Mouse (Mus musculus): ENCODE data around the gene Clta. TPM values are rescaled to one million over a fixed set of nuclear protein-coding genes. Genes with fewer than 3 reads are reported as not detected.
"Not testable (repeated sequence)": the region's sequence is repeated elsewhere in the genome, so short reads cannot be mapped to it uniquely, and the experiment has no call there.

Clta gene
- polyA plus RNA-seq, 1 experiment from 2014 or later = 237 TPM

GRCm38 (mm10) chr4:44040802-44041201, 36.5 kb downstream of the Clta start:
- no peaks in the 10 kb centered on the region for H3K27me3 ChIP-seq (ENCODE audit: insufficient read depth, low read length)
- H3K4me3 ChIP-seq (ENCODE audit: low read depth, low read length) = no peak overlapping the region
- no peak overlapping the region for H3K4me2 ChIP-seq
- H3K27ac ChIP-seq (ENCODE audit: low read depth) = no peak overlapping the region
- peaks cover 61% of the 10 kb centered on the region for H3K36me3 ChIP-seq (ENCODE audit: insufficient read depth)
- no peaks in the 10 kb centered on the region for H3K9me3 ChIP-seq (ENCODE audit: low read depth, low read length)
- DNase-seq (no peak), ATAC-seq (ENCODE audit: insufficient read depth) (no peak)
- 92% methylated on average over 4 of the region's 4 CpGs for WGBS
- no peak for TF ChIP-seq CTCF (IDR thresholded peaks at IDR 0.05; ENCODE audit: low read depth)
- no peaks in the 10 kb centered on the region for H3K4me1 ChIP-seq (ENCODE audit: insufficient read depth)
- no peak overlapping the region for H3K9ac ChIP-seq

- ATAC-seq (ENCODE audit: insufficient read depth) (no peak), DNase-seq (no peak)
- peaks cover 50% of the 10 kb centered on the region for H3K36me3 ChIP-seq (ENCODE audit: insufficient read depth)
- no peak for TF ChIP-seq CTCF (IDR thresholded peaks at IDR 0.05; ENCODE audit: low read depth)
- H3K4me2 ChIP-seq = no peak overlapping the region
- no peaks in the 10 kb centered on the region for H3K4me1 ChIP-seq (ENCODE audit: insufficient read depth)
- H3K9me3 ChIP-seq (ENCODE audit: low read depth, low read length) = no peaks in the 10 kb centered on the region
- no peak overlapping the region for H3K9ac ChIP-seq
- WGBS = 75% methylated on average over 5 of the region's 5 CpGs
- no peak overlapping the region for H3K4me3 ChIP-seq (ENCODE audit: low read depth, low read length)
- no peak overlapping the region for H3K27ac ChIP-seq (ENCODE audit: low read depth)
- no peaks in the 10 kb centered on the region for H3K27me3 ChIP-seq (ENCODE audit: insufficient read depth, low read length)
Measured at GRCm38 (mm10) chr4:44042429-44042828, 38.2 kb downstream of the Clta start.

- H3K4me1 ChIP-seq (ENCODE audit: insufficient read depth); H3K9ac ChIP-seq; ATAC-seq (ENCODE audit: insufficient read depth); H3K9me3 ChIP-seq (ENCODE audit: low read depth, low read length); H3K4me3 ChIP-seq (ENCODE audit: low read depth, low read length); H3K27me3 ChIP-seq (ENCODE audit: insufficient read depth, low read length); H3K27ac ChIP-seq (ENCODE audit: low read depth); DNase-seq; H3K4me2 ChIP-seq: not testable (repeated sequence)
- peaks cover 48% of the 10 kb centered on the region for H3K36me3 ChIP-seq (ENCODE audit: insufficient read depth)
- WGBS = 89% methylated on average over 4 of the region's 4 CpGs
Measured at GRCm38 (mm10) chr4:44043182-44043581, 38.9 kb downstream of the Clta start.

GRCm38 (mm10) chr4:44044685-44045356, 40.6 kb downstream of the Clta start:
- DNase-seq = no peak
- Histone ChIP-seq H3K4me3 (ENCODE audit: low read depth, low read length) (no peak overlapping the region), H3K27me3 (ENCODE audit: insufficient read depth, low read length) (no peaks in the 10 kb centered on the region), H3K9me3 (ENCODE audit: low read depth, low read length) (no peaks in the 10 kb centered on the region), H3K9ac (no peak overlapping the region), H3K36me3 (ENCODE audit: insufficient read depth) (peaks cover 40% of the 10 kb centered on the region), H3K27ac (ENCODE audit: low read depth) (no peak overlapping the region), H3K4me1 (ENCODE audit: insufficient read depth) (no peaks in the 10 kb centered on the region), H3K4me2 (no peak overlapping the region)
- TF ChIP-seq CTCF (IDR thresholded peaks at IDR 0.05; ENCODE audit: low read depth) = no peak
- 90% methylated on average over 5 of the region's 5 CpGs for WGBS
- ATAC-seq (ENCODE audit: insufficient read depth) = no peak

GRCm38 (mm10) chr4:44046066-44046465, 41.8 kb downstream of the Clta start:
- Histone ChIP-seq H3K9me3 (ENCODE audit: low read depth, low read length) (no peaks in the 10 kb centered on the region), H3K9ac (no peak overlapping the region), H3K4me2 (no peak overlapping the region), H3K27ac (ENCODE audit: low read depth) (no peak overlapping the region), H3K4me3 (ENCODE audit: low read depth, low read length) (no peak overlapping the region), H3K27me3 (ENCODE audit: insufficient read depth, low read length) (no peaks in the 10 kb centered on the region), H3K4me1 (ENCODE audit: insufficient read depth) (no peaks in the 10 kb centered on the region), H3K36me3 (ENCODE audit: insufficient read depth) (peaks cover 32% of the 10 kb centered on the region)
- 50% methylated on average over 5 of the region's 5 CpGs for WGBS
- DNase-seq = no peak
- no peak for TF ChIP-seq CTCF (IDR thresholded peaks at IDR 0.05; ENCODE audit: low read depth)
- ATAC-seq (ENCODE audit: insufficient read depth) = no peak

GRCm38 (mm10) chr4:44049812-44050211, 45.6 kb downstream of the Clta start:
- H3K4me3 ChIP-seq (ENCODE audit: low read depth, low read length) = no peak overlapping the region
- H3K36me3 ChIP-seq (ENCODE audit: insufficient read depth) = peaks cover 22% of the 10 kb centered on the region; the same call in 1 of the 2 replicates
- WGBS = 81% methylated on average over 5 of the region's 5 CpGs
- DNase-seq = peak; percentile 22
- no peaks in the 10 kb centered on the region for H3K9me3 ChIP-seq (ENCODE audit: low read depth, low read length)
- no peak overlapping the region for H3K9ac ChIP-seq
- no peak for TF ChIP-seq CTCF (IDR thresholded peaks at IDR 0.05; ENCODE audit: low read depth)
- H3K4me1 ChIP-seq (ENCODE audit: insufficient read depth) = no peaks in the 10 kb centered on the region
- H3K4me2 ChIP-seq = no peak overlapping the region
- no peak overlapping the region for H3K27ac ChIP-seq (ENCODE audit: low read depth)
- no peaks in the 10 kb centered on the region for H3K27me3 ChIP-seq (ENCODE audit: insufficient read depth, low read length)
- peak; percentile 47; the same call in 1 of the 2 replicates for ATAC-seq (ENCODE audit: insufficient read depth)

GRCm38 (mm10) chr4:44059674-44060073, 55.4 kb downstream of the Clta start:
- 90% methylated on average over 13 of the region's 13 CpGs for WGBS
- Histone ChIP-seq H3K4me2 (no peak overlapping the region), H3K9me3 (ENCODE audit: low read depth, low read length) (no peaks in the 10 kb centered on the region), H3K27me3 (ENCODE audit: insufficient read depth, low read length) (no peaks in the 10 kb centered on the region), H3K4me1 (ENCODE audit: insufficient read depth) (no peaks in the 10 kb centered on the region), H3K27ac (ENCODE audit: low read depth) (no peak overlapping the region), H3K4me3 (ENCODE audit: low read depth, low read length) (no peak overlapping the region), H3K9ac (no peak overlapping the region), H3K36me3 (ENCODE audit: insufficient read depth) (peaks cover 29% of the 10 kb centered on the region)
- no peak for DNase-seq
- no peak for ATAC-seq (ENCODE audit: insufficient read depth)
- no peak for TF ChIP-seq CTCF (IDR thresholded peaks at IDR 0.05; ENCODE audit: low read depth)

All from lung, embryonic 14.5 days (tissue).